Mouse (Mus musculus): ENCODE measurements around the gene Foxn2. TPM values are rescaled to one million over a fixed set of nuclear protein-coding genes. Genes with fewer than 3 reads are reported as not detected.
A peak's percentile ranks its signal among the peaks of the same experiment; 100 is the strongest.
"Not testable (repeated sequence)": the region's sequence is repeated elsewhere in the genome, so short reads cannot be mapped to it uniquely, and the experiment has no call there.

The Foxn2 gene
- polyA plus RNA-seq, 1 experiment from 2014 or later: 13.4 TPM

DNA sequence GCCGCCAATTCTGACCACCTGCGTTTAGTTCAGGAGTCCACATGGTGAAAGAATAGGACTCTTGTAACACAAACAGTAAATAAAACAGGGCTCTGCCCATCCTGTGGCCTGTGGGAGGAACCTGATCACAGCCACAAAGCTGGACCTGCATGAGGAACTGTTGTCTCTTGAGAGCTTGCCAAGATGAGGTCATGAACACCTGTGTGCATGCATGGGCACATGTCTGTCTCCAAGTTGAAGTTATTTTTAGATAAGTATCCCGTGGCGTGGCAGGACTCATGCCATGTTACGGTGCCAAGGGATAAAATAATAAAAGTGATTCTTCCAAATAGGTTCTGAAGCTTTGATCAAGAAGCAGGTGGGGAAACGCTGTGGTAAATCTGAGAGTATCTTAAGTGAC, 19.3 kb upstream of the Foxn2 start:
- Histone ChIP-seq H3K27ac (no peak overlapping the region), H3K9me3 (replicated peaks) (no peaks in the 10 kb centered on the region), H3K4me1 (no peaks in the 10 kb centered on the region), H3K4me3 (no peak overlapping the region), H3K9ac (no peak overlapping the region), H3K27me3 (no peaks in the 10 kb centered on the region), H3K4me2 (replicated peaks) (no peak overlapping the region), H3K36me3 (no peaks in the 10 kb centered on the region)
- no peak for ATAC-seq (ENCODE audit: low FRiP score)
- WGBS: 93% methylated on average over 6 of the region's 6 CpGs

GRCm38 (mm10) chr17:88430719-88431118, 9.8 kb upstream of the Foxn2 start:
- H3K27ac ChIP-seq: no peak overlapping the region
- H3K9me3 ChIP-seq (replicated peaks): no peaks in the 10 kb centered on the region
- no peak overlapping the region for H3K4me3 ChIP-seq
- H3K4me2 ChIP-seq (replicated peaks): no peak overlapping the region
- H3K4me1 ChIP-seq: no peaks in the 10 kb centered on the region
- no peaks in the 10 kb centered on the region for H3K36me3 ChIP-seq
- no peak for ATAC-seq (ENCODE audit: low FRiP score)
- WGBS: 83% methylated on average over 2 of the region's 2 CpGs
- no peaks in the 10 kb centered on the region for H3K27me3 ChIP-seq
- H3K9ac ChIP-seq: no peak overlapping the region

- Histone ChIP-seq H3K27me3 (no peaks in the 10 kb centered on the region), H3K36me3 (no peaks in the 10 kb centered on the region), H3K4me2 (replicated peaks) (no peak overlapping the region), H3K4me1 (no peaks in the 10 kb centered on the region), H3K9ac (no peak overlapping the region), H3K9me3 (replicated peaks) (no peaks in the 10 kb centered on the region), H3K4me3 (no peak overlapping the region), H3K27ac (no peak overlapping the region)
- ATAC-seq (ENCODE audit: low FRiP score): no peak
- WGBS: 88% methylated on average over 12 of the region's 12 CpGs
Measured at GRCm38 (mm10) chr17:88431486-88431885, 9.0 kb upstream of the Foxn2 start.

- H3K36me3 ChIP-seq: no peaks in the 10 kb centered on the region
- 87% methylated on average over 10 of the region's 10 CpGs for WGBS
- H3K4me1 ChIP-seq: no peaks in the 10 kb centered on the region
- H3K27ac ChIP-seq: no peak overlapping the region
- H3K9me3 ChIP-seq (replicated peaks): no peaks in the 10 kb centered on the region
- no peak overlapping the region for H3K4me2 ChIP-seq (replicated peaks)
- no peaks in the 10 kb centered on the region for H3K27me3 ChIP-seq
- no peak overlapping the region for H3K9ac ChIP-seq
- H3K4me3 ChIP-seq: no peak overlapping the region
- no peak for ATAC-seq (ENCODE audit: low FRiP score)
Measured at GRCm38 (mm10) chr17:88431987-88432386, 8.5 kb upstream of the Foxn2 start.

GRCm38 (mm10) chr17:88435322-88435721, 5.2 kb upstream of the Foxn2 start:
- H3K4me1 ChIP-seq: no peaks in the 10 kb centered on the region
- no peak for ATAC-seq (ENCODE audit: low FRiP score)
- no peak overlapping the region for H3K27ac ChIP-seq
- no peaks in the 10 kb centered on the region for H3K36me3 ChIP-seq
- no peak overlapping the region for H3K4me3 ChIP-seq
- H3K9ac ChIP-seq: no peak overlapping the region
- H3K27me3 ChIP-seq: no peaks in the 10 kb centered on the region
- WGBS: 79% methylated on average over 10 of the region's 10 CpGs
- no peaks in the 10 kb centered on the region for H3K9me3 ChIP-seq (replicated peaks)
- H3K4me2 ChIP-seq (replicated peaks): no peak overlapping the region

- H3K4me2 ChIP-seq (replicated peaks): no peak overlapping the region
- no peak overlapping the region for H3K4me3 ChIP-seq
- no peaks in the 10 kb centered on the region for H3K36me3 ChIP-seq
- H3K4me1 ChIP-seq: no peaks in the 10 kb centered on the region
- H3K9ac ChIP-seq: no peak overlapping the region
- no peak for ATAC-seq (ENCODE audit: low FRiP score)
- H3K9me3 ChIP-seq (replicated peaks): no peaks in the 10 kb centered on the region
- H3K27ac ChIP-seq: no peak overlapping the region
- H3K27me3 ChIP-seq: no peaks in the 10 kb centered on the region
- 95% methylated on average over 4 of the region's 4 CpGs for WGBS
Measured at GRCm38 (mm10) chr17:88436284-88436683, 4.2 kb upstream of the Foxn2 start.

GRCm38 (mm10) chr17:88436749-88437148, 3.8 kb upstream of the Foxn2 start:
- not testable (repeated sequence) for ATAC-seq (ENCODE audit: low FRiP score); H3K4me1 ChIP-seq; H3K9ac ChIP-seq; H3K27ac ChIP-seq; H3K4me3 ChIP-seq; H3K27me3 ChIP-seq; H3K9me3 ChIP-seq (replicated peaks); H3K4me2 ChIP-seq (replicated peaks); H3K36me3 ChIP-seq
- WGBS: 94% methylated on average over 5 of the region's 5 CpGs

DNA sequence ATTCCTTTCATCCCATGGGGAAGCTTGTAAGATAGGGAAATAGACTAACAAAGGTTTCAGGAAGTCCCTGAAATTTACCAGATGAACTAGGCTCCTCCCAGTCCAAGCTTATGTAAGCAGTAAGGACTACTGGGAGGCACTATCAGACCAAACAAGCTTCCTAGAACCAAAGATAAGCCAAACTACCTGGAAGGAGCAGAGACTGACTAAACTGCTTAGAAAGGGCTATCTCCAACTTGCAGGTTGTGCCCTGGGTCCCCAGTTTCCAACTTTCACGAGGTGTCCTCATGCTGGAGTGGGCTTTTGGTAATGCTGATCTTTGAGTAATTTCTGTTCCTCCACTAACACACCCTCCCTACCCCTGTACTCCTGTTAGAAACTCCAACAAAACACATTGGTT, 3.1 kb upstream of the Foxn2 start:
- WGBS: 91% methylated on average over 1 of the region's 1 CpGs
- Histone ChIP-seq H3K4me2 (replicated peaks) (no peak overlapping the region), H3K27me3 (no peaks in the 10 kb centered on the region), H3K9ac (no peak overlapping the region), H3K9me3 (replicated peaks) (no peaks in the 10 kb centered on the region), H3K36me3 (no peaks in the 10 kb centered on the region), H3K27ac (no peak overlapping the region), H3K4me1 (no peaks in the 10 kb centered on the region), H3K4me3 (no peak overlapping the region)
- ATAC-seq (ENCODE audit: low FRiP score): no peak

- no peak for ATAC-seq (ENCODE audit: low FRiP score)
- Histone ChIP-seq H3K4me2 (replicated peaks) (peak overlapping the region; percentile 78), H3K9ac (peak overlapping the region; percentile 85; the same call in 1 of the 2 replicates), H3K4me3 (peak overlapping the region; percentile 91), H3K36me3 (no peaks in the 10 kb centered on the region), H3K4me1 (0 out of 2 replicates have a peak, but pooled peaks cover 5% of the 10 kb centered on the region), H3K27me3 (no peaks in the 10 kb centered on the region), H3K27ac (peak overlapping the region; percentile 94; the same call in 1 of the 2 replicates), H3K9me3 (replicated peaks) (no peaks in the 10 kb centered on the region)
- 90% methylated on average over 12 of the region's 12 CpGs for WGBS
Measured at GRCm38 (mm10) chr17:88439536-88440050, 918 bp upstream of the Foxn2 start.

GRCm38 (mm10) chr17:88441001-88441431, 505 bp downstream of the Foxn2 start:
- no peaks in the 10 kb centered on the region for H3K27me3 ChIP-seq
- ATAC-seq (ENCODE audit: low FRiP score): peak; percentile 71
- peak overlapping the region; percentile 91 for H3K4me3 ChIP-seq
- H3K9ac ChIP-seq: peak overlapping the region; percentile 85
- peak overlapping the region; percentile 94 for H3K27ac ChIP-seq
- H3K4me1 ChIP-seq: 0 out of 2 replicates have a peak, but pooled peaks cover 5% of the 10 kb centered on the region
- 0% methylated on average over 51 of the region's 55 CpGs for WGBS
- H3K9me3 ChIP-seq (replicated peaks): no peaks in the 10 kb centered on the region
- no peaks in the 10 kb centered on the region for H3K36me3 ChIP-seq
- peak overlapping the region; percentile 78 for H3K4me2 ChIP-seq (replicated peaks)

DNA sequence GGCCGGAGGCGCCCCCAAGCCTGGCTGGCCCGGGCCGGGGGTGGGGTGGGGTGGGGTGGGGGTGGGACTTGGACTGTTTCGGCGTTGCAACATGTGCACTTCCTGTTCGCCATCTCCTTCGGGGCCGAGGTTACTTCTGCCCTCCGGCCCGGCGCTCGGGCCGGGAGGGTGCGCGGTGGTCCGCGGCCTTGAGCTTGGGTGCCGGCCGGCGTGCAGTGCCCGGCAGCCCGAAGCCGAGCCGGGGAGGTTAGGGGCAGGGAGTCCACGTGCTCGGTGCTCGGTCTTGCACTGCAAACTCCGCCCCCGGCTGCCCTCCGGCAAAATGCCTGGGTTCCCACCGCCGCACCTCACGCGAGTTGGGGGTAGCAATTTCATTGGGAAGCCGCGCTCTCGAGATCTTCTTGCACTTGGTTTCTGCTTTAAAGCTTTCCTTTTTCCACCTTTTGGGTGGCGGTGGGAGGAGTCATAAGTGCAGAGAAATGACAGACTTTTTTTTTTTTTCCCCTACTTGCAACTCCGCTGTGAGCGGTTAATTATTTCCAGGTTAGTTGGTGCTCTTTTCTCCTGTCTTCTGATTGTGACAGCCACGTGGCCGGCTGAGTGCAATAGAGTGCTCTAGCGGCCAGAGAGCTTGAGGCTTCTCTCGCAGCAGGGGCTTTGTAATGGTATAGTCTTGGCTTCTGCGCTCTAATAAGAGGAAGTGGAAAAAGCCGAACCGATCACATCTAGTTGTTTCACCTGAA, 1.1 kb downstream of the Foxn2 start:
- under 1% methylated on average over 48 of the region's 48 CpGs for WGBS
- H3K9ac ChIP-seq: peak overlapping the region; percentile 85

GRCm38 (mm10) chr17:88442661-88443060, 2.1 kb downstream of the Foxn2 start:
- no peaks in the 10 kb centered on the region for H3K36me3 ChIP-seq
- no peak overlapping the region for H3K4me2 ChIP-seq (replicated peaks)
- H3K27ac ChIP-seq: no peak overlapping the region
- H3K27me3 ChIP-seq: no peaks in the 10 kb centered on the region
- WGBS: 87% methylated on average over 6 of the region's 6 CpGs
- no peaks in the 10 kb centered on the region for H3K9me3 ChIP-seq (replicated peaks)
- no peak overlapping the region for H3K4me3 ChIP-seq
- H3K9ac ChIP-seq: no peak overlapping the region
- 0 out of 2 replicates have a peak, but pooled peaks cover 5% of the 10 kb centered on the region for H3K4me1 ChIP-seq
- no peak for ATAC-seq (ENCODE audit: low FRiP score)

More for the DNA sequence above, 1.1 kb downstream of the Foxn2 start:
- peak overlapping the region; percentile 94 for H3K27ac ChIP-seq
- H3K36me3 ChIP-seq: no peaks in the 10 kb centered on the region
- H3K4me2 ChIP-seq (replicated peaks): peak overlapping the region; percentile 78
- peak; percentile 59 for ATAC-seq (ENCODE audit: low FRiP score)
- no peaks in the 10 kb centered on the region for H3K9me3 ChIP-seq (replicated peaks)
- H3K4me3 ChIP-seq: peak overlapping the region; percentile 91
- no peaks in the 10 kb centered on the region for H3K27me3 ChIP-seq
- H3K4me1 ChIP-seq: 0 out of 2 replicates have a peak, but pooled peaks cover 5% of the 10 kb centered on the region

- Histone ChIP-seq H3K27me3 (no peaks in the 10 kb centered on the region), H3K4me3 (no peak overlapping the region), H3K27ac (no peak overlapping the region), H3K9me3 (replicated peaks) (no peaks in the 10 kb centered on the region), H3K9ac (no peak overlapping the region), H3K4me1 (0 out of 2 replicates have a peak, but pooled peaks cover 5% of the 10 kb centered on the region), H3K4me2 (replicated peaks) (no peak overlapping the region), H3K36me3 (no peaks in the 10 kb centered on the region)
- WGBS: 93% methylated on average over 6 of the region's 6 CpGs
- ATAC-seq (ENCODE audit: low FRiP score): no peak
Measured at GRCm38 (mm10) chr17:88443186-88443585, 2.7 kb downstream of the Foxn2 start.

All from hindbrain, embryonic 12.5 days (tissue).